28 mouse cellular contexts compared by ENCODE assay signal in genomic region chr6:144041188-144041587, GRCm38 (mm10).
DNase-seq lines count a peak whose midpoint lies in the region; ATAC-seq and TF ChIP-seq lines count a peak whose summit lies in the region.
"Had no signal": no experiment of that assay in that cellular context is flagged by ENCODE, and none has a peak within 500 bp of the region (broad histone marks: within the 10 kb centered on the region; RNA-seq: fewer than 3 reads in every experiment).

No protein-coding gene starts in this region.

- H3K27me3 ChIP-seq in intestine, embryonic 14.5 days (replicated peaks; ENCODE audit: control insufficient read depth, insufficient read depth, low read length) = no peaks in the 10 kb centered on the region
- H3K27me3 ChIP-seq in intestine, postnatal 0 days (replicated peaks; ENCODE audit: control insufficient read depth, insufficient read depth, low read length) = no peaks in the 10 kb centered on the region
- no peaks in the 10 kb centered on the region for H3K27me3 ChIP-seq in midbrain, embryonic 13.5 days
- no peaks in the 10 kb centered on the region; the same call in 1 of the 2 replicates for H3K27me3 ChIP-seq in midbrain, embryonic 14.5 days (ENCODE audit: control insufficient read depth, insufficient read depth, low read length)
- H3K27me3 ChIP-seq in kidney, adult 2 months (replicated peaks; ENCODE audit: control insufficient read depth, insufficient read depth, low read length) = no peaks in the 10 kb centered on the region
- H3K27me3 ChIP-seq: embryonic facial prominence, embryonic 12.5 days; heart, embryonic 12.5 days; kidney, embryonic 15.5 days; limb, embryonic 13.5 days; liver, embryonic 13.5 days; midbrain, embryonic 12.5 days had no signal

- peak overlapping the region; percentile 44 for H3K27ac ChIP-seq in intestine, embryonic 14.5 days (ENCODE audit: low read depth)
- H3K27ac ChIP-seq in intestine, postnatal 0 days (ENCODE audit: low read depth, low read length) = no peak overlapping the region
- H3K27ac ChIP-seq in midbrain, embryonic 13.5 days = no peak overlapping the region
- H3K27ac ChIP-seq in midbrain, embryonic 14.5 days (replicated peaks; ENCODE audit: low read depth, low read length) = no peak overlapping the region
- no peak overlapping the region for H3K27ac ChIP-seq in kidney, adult 2 months (ENCODE audit: insufficient read depth, low read depth, low read length)
- H3K27ac ChIP-seq: embryonic facial prominence, embryonic 12.5 days; hindbrain, embryonic 10.5 days; kidney, embryonic 15.5 days; liver, embryonic 13.5 days; midbrain, embryonic 12.5 days had no signal

- H3K4me3 ChIP-seq in intestine, embryonic 14.5 days (ENCODE audit: low read depth, low read length) = no peak overlapping the region
- no peak overlapping the region for H3K4me3 ChIP-seq in intestine, postnatal 0 days (ENCODE audit: low read depth, low read length)
- no peak overlapping the region for H3K4me3 ChIP-seq in midbrain, embryonic 13.5 days (replicated peaks)
- no peak overlapping the region for H3K4me3 ChIP-seq in midbrain, embryonic 14.5 days (replicated peaks; ENCODE audit: low read depth, low read length)
- no peak overlapping the region for H3K4me3 ChIP-seq in kidney, adult 2 months (ENCODE audit: insufficient read depth, low read depth, low read length)
- H3K4me3 ChIP-seq: embryonic facial prominence, embryonic 12.5 days; heart, embryonic 12.5 days; hindbrain, embryonic 10.5 days; kidney, embryonic 15.5 days; limb, embryonic 13.5 days; liver, embryonic 13.5 days; midbrain, embryonic 12.5 days; myocyte had no signal

- TF ChIP-seq POLR2A in kidney, adult 2 months (IDR thresholded peaks at IDR 0.05; ENCODE audit: low read depth, low read length) = no peak

- WGBS in intestine, embryonic 14.5 days = 63% methylated on average over 5 of the region's 5 CpGs
- 41% methylated on average over 5 of the region's 5 CpGs for whole genome bisulfite sequencing in intestine, postnatal 0 days
- 38% methylated on average over 5 of the region's 5 CpGs for WGBS in midbrain, embryonic 13.5 days
- 42% methylated on average over 5 of the region's 5 CpGs for WGBS in midbrain, embryonic 14.5 days
- WGBS in kidney, adult 2 months = 82% methylated on average over 5 of the region's 5 CpGs

- no peaks in the 10 kb centered on the region for H3K36me3 ChIP-seq in intestine, embryonic 14.5 days (ENCODE audit: control insufficient read depth, insufficient read depth, low read length)
- no peaks in the 10 kb centered on the region for H3K36me3 ChIP-seq in intestine, postnatal 0 days (ENCODE audit: control insufficient read depth, insufficient read depth)
- H3K36me3 ChIP-seq in midbrain, embryonic 13.5 days = no peaks in the 10 kb centered on the region
- no peaks in the 10 kb centered on the region for H3K36me3 ChIP-seq in midbrain, embryonic 14.5 days (ENCODE audit: control insufficient read depth, insufficient read depth, low read length)
- no peaks in the 10 kb centered on the region for H3K36me3 ChIP-seq in kidney, adult 2 months (ENCODE audit: control insufficient read depth, insufficient read depth, low read length)
- H3K36me3 ChIP-seq: embryonic facial prominence, embryonic 12.5 days; heart, embryonic 12.5 days; hindbrain, embryonic 10.5 days; kidney, embryonic 15.5 days; liver, embryonic 13.5 days; midbrain, embryonic 12.5 days had no signal

- no peak overlapping the region for H3K9ac ChIP-seq in intestine, embryonic 14.5 days (ENCODE audit: low read length)
- no peak overlapping the region for H3K9ac ChIP-seq in intestine, postnatal 0 days (ENCODE audit: low read depth, low read length)
- H3K9ac ChIP-seq in midbrain, embryonic 13.5 days (replicated peaks) = 0 out of 2 replicates have a peak overlapping the region, but pooled peaks have one; percentile 1
- no peak overlapping the region for H3K9ac ChIP-seq in midbrain, embryonic 14.5 days (replicated peaks; ENCODE audit: low read length)
- H3K9ac ChIP-seq: embryonic facial prominence, embryonic 12.5 days; heart, embryonic 12.5 days; kidney, embryonic 15.5 days; limb, embryonic 13.5 days; liver, embryonic 13.5 days; lung, embryonic 14.5 days; midbrain, embryonic 12.5 days had no signal

- DNase-seq in intestine, embryonic 14.5 days (ENCODE audit: low spot score) = no peak
- no peak for DNase-seq in midbrain, embryonic 14.5 days
- DNase-seq in retina, postnatal 1 day = peak; percentile 29
- no peak for DNase-seq in cerebellum, postnatal 14 days
- no peak for DNase-seq in kidney, adult 2 months
- DNase-seq: adrenal gland, adult 8-10 months; cerebellum, adult 18-20 months; cerebellum, postnatal 25 days; gastrocnemius, postnatal 10 days; heart, postnatal 10 days; kidney, postnatal 36 days; liver, embryonic 13.5 days; lung, embryonic 14.5 days; right cerebral cortex, postnatal 14 days; spleen, adult 18-20 months; thymus, adult 2 months; thymus, postnatal 4 days had no signal

- TF ChIP-seq CTCF in intestine, postnatal 0 days (IDR thresholded peaks at IDR 0.05; ENCODE audit: low read depth) = no peak
- TF ChIP-seq CTCF in kidney, adult 2 months (conservative IDR thresholded peaks at IDR 0.05; ENCODE audit: insufficient read depth, insufficient read length, low read depth, low read length) = no peak

- no peaks in the 10 kb centered on the region; the same call in 1 of the 2 replicates for H3K4me1 ChIP-seq in intestine, embryonic 14.5 days (replicated peaks; ENCODE audit: control insufficient read depth, insufficient read depth, low read length)
- no peaks in the 10 kb centered on the region for H3K4me1 ChIP-seq in intestine, postnatal 0 days (replicated peaks; ENCODE audit: control insufficient read depth, insufficient read depth, low read length)
- H3K4me1 ChIP-seq in midbrain, embryonic 13.5 days (replicated peaks) = peaks cover 56% of the 10 kb centered on the region
- peaks cover 42% of the 10 kb centered on the region for H3K4me1 ChIP-seq in midbrain, embryonic 14.5 days (ENCODE audit: control insufficient read depth, insufficient read depth, low read length)
- no peaks in the 10 kb centered on the region for H3K4me1 ChIP-seq in kidney, adult 2 months (ENCODE audit: control insufficient read depth, insufficient read depth, low read length)
- H3K4me1 ChIP-seq: liver, embryonic 13.5 days had no signal

- peak overlapping the region; percentile 4 for H3K4me2 ChIP-seq in intestine, embryonic 14.5 days (ENCODE audit: low read length)
- no peak overlapping the region for H3K4me2 ChIP-seq in intestine, postnatal 0 days (replicated peaks; ENCODE audit: low read depth)
- H3K4me2 ChIP-seq in midbrain, embryonic 13.5 days (replicated peaks) = no peak overlapping the region
- H3K4me2 ChIP-seq in midbrain, embryonic 14.5 days (ENCODE audit: low read length) = no peak overlapping the region
- H3K4me2 ChIP-seq: embryonic facial prominence, embryonic 12.5 days; heart, embryonic 12.5 days; kidney, embryonic 15.5 days; limb, embryonic 13.5 days; liver, embryonic 13.5 days; lung, embryonic 14.5 days; midbrain, embryonic 12.5 days had no signal

- H3K9me3 ChIP-seq in intestine, embryonic 14.5 days (ENCODE audit: control insufficient read depth, low read length) = no peaks in the 10 kb centered on the region
- no peaks in the 10 kb centered on the region for H3K9me3 ChIP-seq in intestine, postnatal 0 days (ENCODE audit: control insufficient read depth)
- no peaks in the 10 kb centered on the region for H3K9me3 ChIP-seq in midbrain, embryonic 13.5 days
- H3K9me3 ChIP-seq in midbrain, embryonic 14.5 days (ENCODE audit: control insufficient read depth, low read length) = no peaks in the 10 kb centered on the region
- H3K9me3 ChIP-seq: embryonic facial prominence, embryonic 12.5 days; heart, embryonic 12.5 days; hindbrain, embryonic 10.5 days; kidney, embryonic 15.5 days; limb, embryonic 13.5 days; liver, embryonic 13.5 days; midbrain, embryonic 12.5 days had no signal

- ATAC-seq in intestine, embryonic 14.5 days (replicated peaks; ENCODE audit: low FRiP score, low TSS enrichment, low read depth) = peak; percentile 74; the same call in 1 of the 2 replicates
- no peak for ATAC-seq in intestine, postnatal 0 days
- ATAC-seq in midbrain, embryonic 13.5 days = no peak
- no peak for ATAC-seq in midbrain, embryonic 14.5 days (ENCODE audit: low FRiP score, low TSS enrichment)
- ATAC-seq: forebrain, embryonic 14.5 days; inflammation-experienced regulatory T-cells, adult 6 months had no signal
